ENCODE assay signal across 28 mouse cellular contexts in genomic region chr6:105398315-105398714, GRCm38 (mm10).
DNase-seq lines count a peak whose midpoint lies in the region; ATAC-seq and TF ChIP-seq lines count a peak whose summit lies in the region.
"Had no signal": no experiment of that assay in that cellular context is flagged by ENCODE, and none has a peak within 500 bp of the region (broad histone marks: within the 10 kb centered on the region; RNA-seq: fewer than 3 reads in every experiment).

No protein-coding gene starts in this region.

- peak; percentile 15; the same call in 1 of the 2 replicates for TF ChIP-seq CTCF in kidney, postnatal 0 days (IDR thresholded peaks at IDR 0.05; ENCODE audit: low read depth)
- TF ChIP-seq CTCF in left cerebral cortex, adult 2 months (IDR thresholded peaks at IDR 0.05): peak; percentile 52

- no peak for ATAC-seq in kidney, postnatal 0 days (replicated peaks; ENCODE audit: low FRiP score, low read depth)
- ATAC-seq: forebrain, embryonic 13.5 days; midbrain, embryonic 15.5 days had no signal

- H3K27ac ChIP-seq in kidney, postnatal 0 days: no peak overlapping the region
- no peak overlapping the region for H3K27ac ChIP-seq in left cerebral cortex, adult 2 months
- H3K27ac ChIP-seq: embryonic facial prominence, embryonic 10.5 days; embryonic facial prominence, embryonic 15.5 days; forebrain, embryonic 13.5 days; heart, adult 2 months; hindbrain, embryonic 13.5 days; limb, embryonic 12.5 days; liver, embryonic 15.5 days; midbrain, embryonic 15.5 days had no signal

- H3K4me2 ChIP-seq in kidney, postnatal 0 days (ENCODE audit: low read length): no peak overlapping the region
- H3K4me2 ChIP-seq: embryonic facial prominence, embryonic 15.5 days; forebrain, embryonic 13.5 days; heart, embryonic 12.5 days; hindbrain, embryonic 13.5 days; limb, embryonic 12.5 days; liver, embryonic 15.5 days; lung, embryonic 14.5 days; midbrain, embryonic 15.5 days had no signal

- no peaks in the 10 kb centered on the region for H3K27me3 ChIP-seq in kidney, postnatal 0 days (ENCODE audit: insufficient read depth, low read length)
- H3K27me3 ChIP-seq: CH12.LX; embryonic facial prominence, embryonic 15.5 days; forebrain, embryonic 13.5 days; heart, embryonic 12.5 days; hindbrain, embryonic 13.5 days; limb, embryonic 12.5 days; liver, embryonic 15.5 days; midbrain, embryonic 15.5 days had no signal

- 89% methylated on average over 2 of the region's 2 CpGs for WGBS in kidney, postnatal 0 days

- no peaks in the 10 kb centered on the region for H3K36me3 ChIP-seq in kidney, postnatal 0 days (ENCODE audit: insufficient read depth, low read length)
- H3K36me3 ChIP-seq: embryonic facial prominence, embryonic 10.5 days; embryonic facial prominence, embryonic 15.5 days; G1E; heart, embryonic 12.5 days; hindbrain, embryonic 13.5 days; limb, embryonic 12.5 days; liver, embryonic 15.5 days; midbrain, embryonic 15.5 days had no signal

- H3K9me3 ChIP-seq in kidney, postnatal 0 days (replicated peaks; ENCODE audit: low read length): no peaks in the 10 kb centered on the region
- H3K9me3 ChIP-seq: embryonic facial prominence, embryonic 10.5 days; embryonic facial prominence, embryonic 15.5 days; forebrain, embryonic 13.5 days; G1E; heart, embryonic 12.5 days; hindbrain, embryonic 13.5 days; limb, embryonic 12.5 days; liver, embryonic 15.5 days; midbrain, embryonic 15.5 days had no signal

- no peak overlapping the region for H3K4me3 ChIP-seq in kidney, postnatal 0 days (replicated peaks; ENCODE audit: low read depth, low read length)
- H3K4me3 ChIP-seq in left cerebral cortex, adult 2 months: no peak overlapping the region
- H3K4me3 ChIP-seq: embryonic facial prominence, embryonic 10.5 days; embryonic facial prominence, embryonic 15.5 days; forebrain, embryonic 13.5 days; heart, adult 2 months; heart, embryonic 12.5 days; hindbrain, embryonic 13.5 days; limb, embryonic 12.5 days; liver, embryonic 15.5 days; midbrain, embryonic 15.5 days had no signal

- H3K9ac ChIP-seq in kidney, postnatal 0 days (ENCODE audit: low read depth, low read length): no peak overlapping the region
- H3K9ac ChIP-seq: embryonic facial prominence, embryonic 15.5 days; forebrain, embryonic 13.5 days; heart, embryonic 12.5 days; hindbrain, embryonic 13.5 days; limb, embryonic 12.5 days; liver, embryonic 15.5 days; lung, embryonic 14.5 days; midbrain, embryonic 15.5 days had no signal

- no peaks in the 10 kb centered on the region for H3K4me1 ChIP-seq in kidney, postnatal 0 days (replicated peaks; ENCODE audit: insufficient read depth, low read length)
- H3K4me1 ChIP-seq: embryonic facial prominence, embryonic 10.5 days; embryonic facial prominence, embryonic 15.5 days; forebrain, embryonic 13.5 days; heart, embryonic 12.5 days; hindbrain, embryonic 13.5 days; limb, embryonic 12.5 days; liver, embryonic 15.5 days; midbrain, embryonic 15.5 days had no signal

- DNase-seq in kidney, postnatal 0 days (ENCODE audit: low spot score): no peak
- DNase-seq in kidney, postnatal 36 days: no peak
- DNase-seq in left cerebral cortex, adult 2 months (ENCODE audit: extremely low spot score in 1 of 2, low spot score in 2 of 2): no peak
- no peak for DNase-seq in left cerebral cortex, postnatal 14 days (ENCODE audit: low spot score in 2 of 2)
- DNase-seq in brain, adult 2 months (ENCODE audit: low read depth, low spot score): peak; percentile 37
- peak; percentile 18 for DNase-seq in telencephalon, adult 2 months (ENCODE audit: low read depth, low spot score)
- no peak for DNase-seq in cerebellum, adult 9-10 months
- DNase-seq: adrenal gland, adult 8-10 months; cerebellum, adult 11 months; cerebellum, postnatal 25 days; heart, adult 2 months; heart, postnatal 4 days; kidney, adult 11 months; kidney, postnatal 25 days; lung, embryonic 14.5 days; lung, postnatal 14 days; right cerebral cortex, postnatal 4 days; thymus, postnatal 14 days had no signal

- intact Hi-C loops in left cerebral cortex, adult 2 months (cut with DNase I): loop anchor here (2.0 kb wide), 1 partner anchor 1370 kb away; no protein-coding TSS in a partner anchor
- intact Hi-C loops in left cerebral cortex, postnatal 14 days (cut with DNase I): no loop called here

Comparison
In these comparisons a context has a peak if more than half of its experiments do, and no peak if none do; other contexts are left out.
1. DNase-seq: peak in brain, adult 2 months (single experiment) and telencephalon, adult 2 months (single experiment); none in kidney, postnatal 0 days (single experiment), kidney, postnatal 36 days (0 of 2), left cerebral cortex, adult 2 months (0 of 2), left cerebral cortex, postnatal 14 days (0 of 2) and cerebellum, adult 9-10 months (single experiment).